Mouse (Mus musculus) bone marrow, adult 2 months (tissue): ENCODE data around the gene Zfp423. TPM values are rescaled to one million over a fixed set of nuclear protein-coding genes. Genes with fewer than 3 reads are reported as not detected.

Experiments used
- H3K27ac ChIP-seq: fragments of 200-500 bp; 2 replicates; pipeline ENCODE4 v1.5.1; 2012; ENCODE audit warnings: low read depth, mild to moderate bottlenecking, control low read depth, inconsistent platforms, low read length; ENCODE audit not compliant: control insufficient read depth, poor library complexity, insufficient read depth
- H3K4me1 ChIP-seq: fragments of 200-500 bp; 2 replicates; pipeline ENCODE4 v1.6.1; 2011; ENCODE audit warnings: low read length; ENCODE audit not compliant: control insufficient read depth, insufficient read depth
- H3K4me3 ChIP-seq: fragments of 200-500 bp; replicated peaks from 2 replicates; pipeline ENCODE3; 2011; ENCODE audit warnings: mild to moderate bottlenecking, low read depth, low read length, control low read depth; ENCODE audit not compliant: control insufficient read depth
- CTCF ChIP-seq: fragments of 200-500 bp; IDR thresholded peaks from 2 replicates; pipeline ENCODE4 v1.5.1; 2011; ENCODE audit warnings: low read length, control low read depth; ENCODE audit not compliant: control insufficient read depth, insufficient read depth
- POLR2A ChIP-seq: fragments of 200-500 bp; IDR thresholded peaks from 2 replicates; pipeline ENCODE4 v1.6.1; 2011; ENCODE audit warnings: low read depth, mild to moderate bottlenecking, control low read depth, low read length, borderline replicate concordance; ENCODE audit not compliant: control insufficient read depth
- WGBS: fragments of 180-500 bp; shearing (Covaris S2); methylation state at CpG from one replicate; pipeline ENCODE4 v1.1.7; 2018; 5-methylcytosine and 5-hydroxymethylcytosine counted together
- polyA plus RNA-seq: library from polyadenylated mRNA; stranded (reverse); fragments of >200 nt; gene quantifications from 2 replicates; pipeline ENCODE4 v1.2.4, GENCODE M21; 2011; ENCODE audit warnings: low replicate concordance; ENCODE audit not compliant: missing spikeins, insufficient read depth, insufficient read length

Zfp423 gene
- polyA plus RNA-seq, 1 experiment = 1.8 TPM

- H3K4me3 ChIP-seq = no peak overlapping the region
- TF ChIP-seq POLR2A (no peak), CTCF (no peak)
- no peak overlapping the region for H3K27ac ChIP-seq
- 68% methylated on average over 8 of the region's 8 CpGs for WGBS
- H3K4me1 ChIP-seq = no peaks in the 10 kb centered on the region
These were observed 8.6 kb upstream of the Zfp423 start for GRCm38 (mm10) chr8:87967866-87968620.

- WGBS = 80% methylated on average over 2 of the region's 2 CpGs
- Histone ChIP-seq H3K4me3 (no peak overlapping the region), H3K27ac (no peak overlapping the region), H3K4me1 (no peaks in the 10 kb centered on the region)
- no peak for TF ChIP-seq CTCF
These were observed 7.8 kb upstream of the Zfp423 start for GRCm38 (mm10) chr8:87967057-87967820.

GRCm38 (mm10) chr8:87962514-87963225, 3.3 kb upstream of the Zfp423 start:
- 5% methylated on average over 26 of the region's 26 CpGs for WGBS
- no peaks in the 10 kb centered on the region for H3K4me1 ChIP-seq
- no peak overlapping the region for H3K4me3 ChIP-seq
- no peak for TF ChIP-seq CTCF
- TF ChIP-seq POLR2A = no peak
- no peak overlapping the region for H3K27ac ChIP-seq

- 2% methylated on average over 50 of the region's 50 CpGs for WGBS
- TF ChIP-seq POLR2A (no peak), CTCF (no peak)
- no peak overlapping the region for H3K4me3 ChIP-seq
- no peaks in the 10 kb centered on the region for H3K4me1 ChIP-seq
- H3K27ac ChIP-seq = no peak overlapping the region
These were observed 2.5 kb upstream of the Zfp423 start for GRCm38 (mm10) chr8:87961680-87962513.

GRCm38 (mm10) chr8:87961108-87961507, 1.7 kb upstream of the Zfp423 start:
- TF ChIP-seq CTCF = peak; percentile 33; the same call in 1 of the 2 replicates
- TF ChIP-seq POLR2A = no peak
- H3K4me3 ChIP-seq = no peak overlapping the region
- no peak overlapping the region for H3K27ac ChIP-seq
- WGBS = 3% methylated on average over 20 of the region's 20 CpGs
- H3K4me1 ChIP-seq = no peaks in the 10 kb centered on the region

GRCm38 (mm10) chr8:87960061-87960749, 810 bp upstream of the Zfp423 start:
- WGBS = 2% methylated on average over 71 of the region's 76 CpGs
- H3K4me3 ChIP-seq = no peak overlapping the region
- no peak overlapping the region; the same call in 1 of the 2 replicates for H3K27ac ChIP-seq
- H3K4me1 ChIP-seq = no peaks in the 10 kb centered on the region
- TF ChIP-seq CTCF (no peak), POLR2A (no peak)

- Histone ChIP-seq H3K4me1 (no peaks in the 10 kb centered on the region), H3K27ac (peak overlapping the region; percentile 43; the same call in 1 of the 2 replicates), H3K4me3 (no peak overlapping the region)
- under 1% methylated on average over 105 of the region's 115 CpGs for WGBS
- no peak for TF ChIP-seq POLR2A
- TF ChIP-seq CTCF = no peak
These were observed 710 bp downstream of the Zfp423 start for GRCm38 (mm10) chr8:87958451-87959319.
